Mouse (Mus musculus) ES-E14 (cell line): ENCODE results near the gene Dlx5.

ENCODE experiments used
- CHD2 ChIP-seq: IDR thresholded peaks from 2 replicates; pipeline ENCODE4 v1.6.1; 2014; ENCODE audit warnings: mild to moderate bottlenecking, low read depth, low read length, inconsistent platforms
- MAFK ChIP-seq: IDR thresholded peaks from 2 replicates; pipeline ENCODE4 v1.6.1; 2014; ENCODE audit warnings: mild to moderate bottlenecking, low read depth, low read length, inconsistent platforms; ENCODE audit not compliant: insufficient read depth

- TF ChIP-seq MAFK, result no peak
- TF ChIP-seq CHD2, result no peak
These were observed 5.2 kb downstream of the Dlx5 start for GRCm38 (mm10) chr6:6876731-6877130.
